Mouse (Mus musculus) heart, embryonic 12.5 days (tissue): ENCODE data around the gene D330020A13Rik. TPM values are rescaled to one million over a fixed set of nuclear protein-coding genes. Genes with fewer than 3 reads are reported as not detected.

Source experiments
- ATAC-seq: fragments of 200-750 bp; cut with Nextera tagmentation; 2 replicates; pipeline ENCODE4 v1.8.0; 2017; ENCODE audit warnings: moderate TSS enrichment, moderate library complexity; ENCODE audit not compliant: insufficient number of reproducible peaks, low FRiP score
- H3K27ac ChIP-seq: fragments of 300-500 bp; sonication (generic); 2 replicates; pipeline ENCODE4 v1.5.1; 2016; ENCODE audit warnings: mild to moderate bottlenecking, moderate library complexity; ENCODE audit not compliant: poor library complexity, severe bottlenecking
- H3K27me3 ChIP-seq: fragments of 300-500 bp; sonication (generic); replicated peaks from 2 replicates; pipeline ENCODE4 v1.6.1; 2016; ENCODE audit warnings: mild to moderate bottlenecking, moderate library complexity
- H3K36me3 ChIP-seq: fragments of 300-500 bp; sonication (generic); 2 replicates; pipeline ENCODE4 v1.6.1; 2016; ENCODE audit warnings: mild to moderate bottlenecking, moderate library complexity
- H3K4me1 ChIP-seq: fragments of 300-500 bp; sonication (generic); replicated peaks from 2 replicates; pipeline ENCODE4 v1.6.1; 2016; ENCODE audit warnings: mild to moderate bottlenecking
- H3K4me2 ChIP-seq: fragments of 300-500 bp; sonication (generic); 2 replicates; pipeline ENCODE4 v1.6.1; 2016; ENCODE audit warnings: mild to moderate bottlenecking, moderate library complexity
- H3K4me3 ChIP-seq: fragments of 300-500 bp; sonication (generic); 2 replicates; pipeline ENCODE4 v1.5.1; 2016; ENCODE audit warnings: mild to moderate bottlenecking
- H3K9ac ChIP-seq: fragments of 300-500 bp; sonication (generic); 2 replicates; pipeline ENCODE4 v1.6.1; 2016; ENCODE audit warnings: mild to moderate bottlenecking, moderate library complexity
- H3K9me3 ChIP-seq: fragments of 300-500 bp; sonication (generic); replicated peaks from 2 replicates; pipeline ENCODE4 v1.6.1; 2016; ENCODE audit warnings: mild to moderate bottlenecking, moderate library complexity
- WGBS: fragments of 180-500 bp; shearing (Covaris S2); methylation state at CpG from one replicate; pipeline ENCODE4 v1.1.7; 2016; 5-methylcytosine and 5-hydroxymethylcytosine counted together
- polyA plus RNA-seq: library from polyadenylated mRNA; unstranded; fragments of >200 nt; fragmentation: Nextera tagmentation; extraction: Ambion mirVana; gene quantifications from 2 replicates; pipeline ENCODE4 v1.2.1, GENCODE M21; 2016

D330020A13Rik gene
- polyA plus RNA-seq, 1 experiment from 2014 or later: 0.27 TPM

- H3K4me1 ChIP-seq: peaks cover 29% of the 10 kb centered on the region
- H3K27me3 ChIP-seq: no peaks in the 10 kb centered on the region
- ATAC-seq: no peak
- H3K9me3 ChIP-seq: no peaks in the 10 kb centered on the region
- WGBS: 70% methylated on average over 7 of the region's 7 CpGs
- no peaks in the 10 kb centered on the region for H3K36me3 ChIP-seq
- H3K4me3 ChIP-seq: no peak overlapping the region
- H3K27ac ChIP-seq: no peak overlapping the region
- H3K9ac ChIP-seq: no peak overlapping the region
- H3K4me2 ChIP-seq: no peak overlapping the region
Observed at GRCm38 (mm10) chr6:120263608-120264007, 30.6 kb upstream of the D330020A13Rik start.

GRCm38 (mm10) chr6:120264151-120264550, 30.0 kb upstream of the D330020A13Rik start:
- Histone ChIP-seq H3K4me1 (peaks cover 29% of the 10 kb centered on the region), H3K27ac (no peak overlapping the region), H3K9ac (no peak overlapping the region), H3K4me3 (no peak overlapping the region), H3K36me3 (no peaks in the 10 kb centered on the region), H3K4me2 (no peak overlapping the region), H3K9me3 (no peaks in the 10 kb centered on the region), H3K27me3 (no peaks in the 10 kb centered on the region)
- WGBS: 29% methylated on average over 6 of the region's 6 CpGs
- 0 out of 2 replicates have a peak, but pooled peaks have one; percentile 15 for ATAC-seq

GRCm38 (mm10) chr6:120274181-120274580, 20.0 kb upstream of the D330020A13Rik start:
- no peaks in the 10 kb centered on the region for H3K36me3 ChIP-seq
- H3K27me3 ChIP-seq: no peaks in the 10 kb centered on the region; the same call in 1 of the 2 replicates
- H3K4me1 ChIP-seq: peaks cover 31% of the 10 kb centered on the region
- no peak for ATAC-seq
- WGBS: 66% methylated on average over 8 of the region's 8 CpGs
- no peak overlapping the region for H3K4me2 ChIP-seq
- peak overlapping the region; percentile 84 for H3K27ac ChIP-seq
- H3K9me3 ChIP-seq: no peaks in the 10 kb centered on the region
- H3K9ac ChIP-seq: no peak overlapping the region
- no peak overlapping the region for H3K4me3 ChIP-seq

- 29% methylated on average over 4 of the region's 4 CpGs for WGBS
- Histone ChIP-seq H3K4me3 (no peak overlapping the region), H3K4me1 (peaks cover 36% of the 10 kb centered on the region), H3K9me3 (no peaks in the 10 kb centered on the region), H3K4me2 (peak overlapping the region; percentile 23), H3K9ac (peak overlapping the region; percentile 3; the same call in 1 of the 2 replicates), H3K27ac (peak overlapping the region; percentile 84), H3K27me3 (no peaks in the 10 kb centered on the region; the same call in 1 of the 2 replicates), H3K36me3 (no peaks in the 10 kb centered on the region)
- ATAC-seq: peak; percentile 82
Observed at GRCm38 (mm10) chr6:120274887-120275286, 19.3 kb upstream of the D330020A13Rik start.

- Histone ChIP-seq H3K9ac (peak overlapping the region; percentile 3; the same call in 1 of the 2 replicates), H3K9me3 (no peaks in the 10 kb centered on the region), H3K4me1 (peaks cover 36% of the 10 kb centered on the region), H3K4me2 (peak overlapping the region; percentile 23), H3K36me3 (no peaks in the 10 kb centered on the region), H3K27me3 (no peaks in the 10 kb centered on the region; the same call in 1 of the 2 replicates), H3K4me3 (no peak overlapping the region), H3K27ac (peak overlapping the region; percentile 84)
- 37% methylated on average over 6 of the region's 6 CpGs for WGBS
- 0 out of 2 replicates have a peak, but pooled peaks have one; percentile 28 for ATAC-seq
Observed at GRCm38 (mm10) chr6:120275301-120275700, 18.9 kb upstream of the D330020A13Rik start.

- Histone ChIP-seq H3K4me2 (no peak overlapping the region), H3K4me3 (no peak overlapping the region)
- 72% methylated on average over 7 of the region's 7 CpGs for WGBS
Observed at GRCm38 (mm10) chr6:120276874-120277449, 17.2 kb upstream of the D330020A13Rik start.

GRCm38 (mm10) chr6:120287279-120287678, 6.9 kb upstream of the D330020A13Rik start:
- Histone ChIP-seq H3K27me3 (peaks cover 8% of the 10 kb centered on the region; the same call in 1 of the 2 replicates), H3K9me3 (no peaks in the 10 kb centered on the region), H3K27ac (no peak overlapping the region), H3K36me3 (no peaks in the 10 kb centered on the region), H3K4me1 (no peaks in the 10 kb centered on the region), H3K4me2 (no peak overlapping the region), H3K9ac (no peak overlapping the region), H3K4me3 (no peak overlapping the region)
- 81% methylated on average over 9 of the region's 9 CpGs for WGBS
- ATAC-seq: no peak

More at GRCm38 (mm10) chr6:120276874-120277449, 17.2 kb upstream of the D330020A13Rik start:
- Histone ChIP-seq H3K9ac (no peak overlapping the region), H3K27ac (no peak overlapping the region), H3K9me3 (no peaks in the 10 kb centered on the region), H3K36me3 (no peaks in the 10 kb centered on the region), H3K4me1 (peaks cover 36% of the 10 kb centered on the region), H3K27me3 (no peaks in the 10 kb centered on the region; the same call in 1 of the 2 replicates)
- ATAC-seq: no peak

GRCm38 (mm10) chr6:120288541-120288940, 5.6 kb upstream of the D330020A13Rik start:
- no peaks in the 10 kb centered on the region for H3K36me3 ChIP-seq
- H3K4me1 ChIP-seq: no peaks in the 10 kb centered on the region
- WGBS: 27% methylated on average over 7 of the region's 7 CpGs
- ATAC-seq: no peak
- no peak overlapping the region for H3K4me2 ChIP-seq
- no peak overlapping the region for H3K9ac ChIP-seq
- peaks cover 17% of the 10 kb centered on the region for H3K27me3 ChIP-seq
- H3K4me3 ChIP-seq: no peak overlapping the region
- no peak overlapping the region for H3K27ac ChIP-seq
- no peaks in the 10 kb centered on the region for H3K9me3 ChIP-seq

GRCm38 (mm10) chr6:120289430-120289829, 4.7 kb upstream of the D330020A13Rik start:
- H3K4me1 ChIP-seq: no peaks in the 10 kb centered on the region
- 82% methylated on average over 4 of the region's 4 CpGs for WGBS
- ATAC-seq: no peak

GRCm38 (mm10) chr6:120291396-120292009, 2.7 kb upstream of the D330020A13Rik start:
- Histone ChIP-seq H3K36me3 (no peaks in the 10 kb centered on the region), H3K4me3 (no peak overlapping the region), H3K9me3 (no peaks in the 10 kb centered on the region), H3K4me1 (peaks cover 4% of the 10 kb centered on the region), H3K9ac (no peak overlapping the region), H3K4me2 (no peak overlapping the region), H3K27ac (no peak overlapping the region), H3K27me3 (peaks cover 40% of the 10 kb centered on the region)
- WGBS: 69% methylated on average over 7 of the region's 7 CpGs
- no peak for ATAC-seq

More at GRCm38 (mm10) chr6:120289430-120289829, 4.7 kb upstream of the D330020A13Rik start:
- Histone ChIP-seq H3K36me3 (no peaks in the 10 kb centered on the region), H3K9ac (no peak overlapping the region), H3K9me3 (no peaks in the 10 kb centered on the region), H3K27ac (no peak overlapping the region), H3K4me2 (no peak overlapping the region), H3K4me3 (no peak overlapping the region), H3K27me3 (peaks cover 25% of the 10 kb centered on the region)

GRCm38 (mm10) chr6:120294785-120295133, 595 bp downstream of the D330020A13Rik start:
- peaks cover 40% of the 10 kb centered on the region for H3K27me3 ChIP-seq
- ATAC-seq: peak; percentile 57; the same call in 1 of the 2 replicates

More at GRCm38 (mm10) chr6:120294785-120295133, 595 bp downstream of the D330020A13Rik start:
- no peaks in the 10 kb centered on the region for H3K9me3 ChIP-seq
- peak overlapping the region; percentile 63 for H3K4me3 ChIP-seq
- no peaks in the 10 kb centered on the region for H3K36me3 ChIP-seq
- peak overlapping the region; percentile 67 for H3K9ac ChIP-seq
- no peak overlapping the region for H3K27ac ChIP-seq
- peaks cover 4% of the 10 kb centered on the region for H3K4me1 ChIP-seq
- under 1% methylated on average over 16 of the region's 16 CpGs for WGBS
- peak overlapping the region; percentile 98 for H3K4me2 ChIP-seq
